Mouse (Mus musculus) heart, postnatal 25 days (tissue): ENCODE data around the gene Atxn1. TPM values are rescaled to one million over a fixed set of nuclear protein-coding genes. Genes with fewer than 3 reads are reported as not detected.

Experiments
- DNase-seq: peaks from one replicate; pipeline ENCODE4 v3.0.0; 2022; ENCODE audit warnings: low spot score
- intact Hi-C: fragments of 180-260 bp; cut with DNase I; formaldehyde crosslinking; loops from one replicate; pipeline ENCODE4 v1.15.1; 2025
- total RNA-seq, 2 experiments: library from RNA; stranded (reverse); gene quantifications; 2 replicates each; pipeline ENCODE4 v1.2.3; 2021

The Atxn1 gene
- total RNA-seq, 2 experiments from 2014 or later = 35.1 to 36.0 TPM

GRCm38 (mm10) chr13:45628341-45628740 lies 336.5 kb downstream of the Atxn1 start:
- intact Hi-C loops = no loop called here
- no peak for DNase-seq

- DNase-seq = peak; percentile 40
- intact Hi-C loops = no loop called here
These were observed 337.5 kb downstream of the Atxn1 start for GRCm38 (mm10) chr13:45627206-45627751.

- no peak for DNase-seq
- intact Hi-C loops = no loop called here
These were observed 339.1 kb downstream of the Atxn1 start for GRCm38 (mm10) chr13:45625740-45626139.

- intact Hi-C loops = no loop called here
These were observed 341.0 kb downstream of the Atxn1 start for GRCm38 (mm10) chr13:45623846-45624245.

GRCm38 (mm10) chr13:45622871-45623546 lies 341.8 kb downstream of the Atxn1 start:
- intact Hi-C loops = no loop called here
- peak; percentile 21 for DNase-seq

More at GRCm38 (mm10) chr13:45623846-45624245, 341.0 kb downstream of the Atxn1 start:
- no peak for DNase-seq

GRCm38 (mm10) chr13:45620687-45621086 lies 344.1 kb downstream of the Atxn1 start:
- intact Hi-C loops = no loop called here
- no peak for DNase-seq

- intact Hi-C loops = no loop called here
- no peak for DNase-seq
These were observed 344.5 kb downstream of the Atxn1 start for GRCm38 (mm10) chr13:45620281-45620680.

- intact Hi-C loops = no loop called here
- DNase-seq = no peak
These were observed 346.8 kb downstream of the Atxn1 start for GRCm38 (mm10) chr13:45617988-45618387.

- no peak for DNase-seq
- intact Hi-C loops = loop anchor here (2.0 to 5.0 kb wide), 2 partner anchors 18 to 353 kb away; partner anchors contain the start of gene Atxn1
These were observed 350.0 kb downstream of the Atxn1 start for GRCm38 (mm10) chr13:45614762-45615161.

- intact Hi-C loops = loop anchor here (5.0 kb wide), 1 partner anchor 354 kb away; the partner anchor contains the start of gene Atxn1
- no peak for DNase-seq
These were observed 351.5 kb downstream of the Atxn1 start for GRCm38 (mm10) chr13:45613346-45613745.

GRCm38 (mm10) chr13:45611554-45611953 lies 353.3 kb downstream of the Atxn1 start:
- intact Hi-C loops = loop anchor here (5.0 kb wide), 1 partner anchor 356 kb away; the partner anchor contains the start of gene Atxn1
- no peak for DNase-seq

- DNase-seq = no peak
- intact Hi-C loops = no loop called here
These were observed 355.3 kb downstream of the Atxn1 start for GRCm38 (mm10) chr13:45609461-45609860.

- intact Hi-C loops = no loop called here
- DNase-seq = no peak
These were observed 356.2 kb downstream of the Atxn1 start for GRCm38 (mm10) chr13:45608593-45608992.

- intact Hi-C loops = no loop called here
- no peak for DNase-seq
These were observed 356.9 kb downstream of the Atxn1 start for GRCm38 (mm10) chr13:45607946-45608345.

- DNase-seq = no peak
These were observed 361.2 kb downstream of the Atxn1 start for GRCm38 (mm10) chr13:45603636-45604035.

GRCm38 (mm10) chr13:45600443-45600842 lies 364.4 kb downstream of the Atxn1 start:
- DNase-seq = no peak
- intact Hi-C loops = no loop called here

More at GRCm38 (mm10) chr13:45603636-45604035, 361.2 kb downstream of the Atxn1 start:
- intact Hi-C loops = no loop called here

- intact Hi-C loops = no loop called here
- DNase-seq = no peak
These were observed 365.0 kb downstream of the Atxn1 start for GRCm38 (mm10) chr13:45599831-45600230.

GRCm38 (mm10) chr13:45595416-45595815 lies 369.4 kb downstream of the Atxn1 start:
- intact Hi-C loops = no loop called here

GRCm38 (mm10) chr13:45593914-45594313 lies 370.9 kb downstream of the Atxn1 start:
- DNase-seq = no peak
- intact Hi-C loops = no loop called here

More at GRCm38 (mm10) chr13:45595416-45595815, 369.4 kb downstream of the Atxn1 start:
- DNase-seq = no peak

- no peak for DNase-seq
- intact Hi-C loops = no loop called here
These were observed 373.9 kb downstream of the Atxn1 start for GRCm38 (mm10) chr13:45590898-45591297.

GRCm38 (mm10) chr13:45583061-45583460 lies 381.7 kb downstream of the Atxn1 start:
- intact Hi-C loops = no loop called here

More at GRCm38 (mm10) chr13:45583061-45583460, 381.7 kb downstream of the Atxn1 start:
- DNase-seq = no peak
